17 mouse cellular contexts compared by ENCODE assay signal in genomic region chr5:103447806-103448416, GRCm38 (mm10). TPM values are rescaled to one million over a fixed set of nuclear protein-coding genes. Genes with fewer than 3 reads are reported as not detected.
A peak's percentile ranks its signal among the peaks of the same experiment; 100 is the strongest.
DNase-seq lines count a peak whose midpoint lies in the region; ATAC-seq and TF ChIP-seq lines count a peak whose summit lies in the region.
"Had no signal": no experiment of that assay in that cellular context is flagged by ENCODE, and none has a peak within 500 bp of the region (broad histone marks: within the 10 kb centered on the region; RNA-seq: fewer than 3 reads in every experiment).

No protein-coding gene starts in this region.

- ATAC-seq in embryonic facial prominence, embryonic 14.5 days (ENCODE audit: low read depth) = no peak
- peak; percentile 41; the same call in 1 of the 2 replicates for ATAC-seq in forebrain, embryonic 12.5 days (ENCODE audit: low FRiP score)
- ATAC-seq in hindbrain, embryonic 13.5 days (ENCODE audit: low FRiP score) = peak; percentile 49; the same call in 1 of the 2 replicates
- ATAC-seq in midbrain, embryonic 14.5 days (ENCODE audit: low FRiP score, low TSS enrichment) = peak; percentile 46; the same call in 1 of the 2 replicates
- ATAC-seq: CD4-positive, CD25-positive, alpha-beta regulatory T cell, adult 4 months had no signal

- TF ChIP-seq CTCF in thymus, adult 2 months (IDR thresholded peaks at IDR 0.05; ENCODE audit: borderline replicate concordance, control insufficient read depth, extremely low read depth, insufficient read depth, low read length, poor library complexity) = no peak
- no peak for TF ChIP-seq CTCF in heart, adult 2 months (IDR thresholded peaks at IDR 0.05)

- TF ChIP-seq EP300 in heart, adult 2 months (IDR thresholded peaks at IDR 0.05; ENCODE audit: insufficient read depth, low read depth, low read length) = no peak

- H3K4me3 ChIP-seq in embryonic facial prominence, embryonic 14.5 days (ENCODE audit: low read depth, low read length) = no peak overlapping the region
- no peak overlapping the region for H3K4me3 ChIP-seq in forebrain, embryonic 12.5 days (replicated peaks)
- H3K4me3 ChIP-seq in hindbrain, embryonic 13.5 days = no peak overlapping the region
- H3K4me3 ChIP-seq in midbrain, embryonic 14.5 days (replicated peaks; ENCODE audit: low read depth, low read length) = peak overlapping the region; percentile 19
- no peak overlapping the region for H3K4me3 ChIP-seq in thymus, adult 2 months (ENCODE audit: control insufficient read depth, insufficient read depth, low read length)
- H3K4me3 ChIP-seq in heart, adult 2 months = no peak overlapping the region
- H3K4me3 ChIP-seq: heart, embryonic 13.5 days; lung, embryonic 15.5 days had no signal

- H3K4me1 ChIP-seq in embryonic facial prominence, embryonic 14.5 days (ENCODE audit: control insufficient read depth, insufficient read depth, low read length) = no peaks in the 10 kb centered on the region; the same call in 1 of the 2 replicates
- H3K4me1 ChIP-seq in forebrain, embryonic 12.5 days = peaks cover 26% of the 10 kb centered on the region
- peaks cover 18% of the 10 kb centered on the region for H3K4me1 ChIP-seq in hindbrain, embryonic 13.5 days (replicated peaks)
- peaks cover 19% of the 10 kb centered on the region for H3K4me1 ChIP-seq in midbrain, embryonic 14.5 days (ENCODE audit: control insufficient read depth, insufficient read depth, low read length)
- H3K4me1 ChIP-seq in thymus, adult 2 months (replicated peaks; ENCODE audit: control insufficient read depth, insufficient read depth, low read length) = no peaks in the 10 kb centered on the region
- H3K4me1 ChIP-seq in heart, adult 2 months (ENCODE audit: control insufficient read depth, insufficient read depth, low read length) = no peaks in the 10 kb centered on the region

- no peak overlapping the region for H3K27ac ChIP-seq in embryonic facial prominence, embryonic 14.5 days (replicated peaks; ENCODE audit: low read depth, low read length)
- peak overlapping the region; percentile 33; the same call in 1 of the 2 replicates for H3K27ac ChIP-seq in forebrain, embryonic 12.5 days
- H3K27ac ChIP-seq in hindbrain, embryonic 13.5 days = peak overlapping the region; percentile 56
- H3K27ac ChIP-seq in midbrain, embryonic 14.5 days (replicated peaks; ENCODE audit: low read depth, low read length) = peak overlapping the region; percentile 62
- no peak overlapping the region for H3K27ac ChIP-seq in thymus, adult 2 months (ENCODE audit: control insufficient read depth, insufficient read depth, low read length)
- no peak overlapping the region for H3K27ac ChIP-seq in heart, adult 2 months
- H3K27ac ChIP-seq: heart, embryonic 13.5 days; lung, embryonic 15.5 days had no signal

- H3K36me3 ChIP-seq in embryonic facial prominence, embryonic 14.5 days (ENCODE audit: control insufficient read depth, insufficient read depth, low read length) = no peaks in the 10 kb centered on the region
- H3K36me3 ChIP-seq in forebrain, embryonic 12.5 days (replicated peaks) = no peaks in the 10 kb centered on the region
- no peaks in the 10 kb centered on the region for H3K36me3 ChIP-seq in hindbrain, embryonic 13.5 days
- H3K36me3 ChIP-seq in midbrain, embryonic 14.5 days (ENCODE audit: control insufficient read depth, insufficient read depth, low read length) = no peaks in the 10 kb centered on the region
- no peaks in the 10 kb centered on the region for H3K36me3 ChIP-seq in thymus, adult 2 months (ENCODE audit: control insufficient read depth, insufficient read depth, low read length)
- no peaks in the 10 kb centered on the region for H3K36me3 ChIP-seq in heart, adult 2 months (ENCODE audit: control insufficient read depth, insufficient read depth, low read length)
- H3K36me3 ChIP-seq: lung, embryonic 15.5 days had no signal

- DNase-seq in embryonic facial prominence, embryonic 14.5 days (ENCODE audit: low spot score) = no peak
- peak; percentile 70 for DNase-seq in midbrain, embryonic 14.5 days
- DNase-seq in thymus, adult 2 months = no peak
- DNase-seq in heart, adult 2 months = no peak
- DNase-seq in B cell, adult 2 months = no peak
- DNase-seq: adrenal gland, adult 8-10 months; cerebellum, adult 9-11 months; gastrocnemius, postnatal 10 days; heart, postnatal 4 days; kidney, adult 11 months; kidney, postnatal 10 days had no signal

- no peaks in the 10 kb centered on the region for H3K9me3 ChIP-seq in embryonic facial prominence, embryonic 14.5 days (ENCODE audit: control insufficient read depth, low read length)
- no peaks in the 10 kb centered on the region for H3K9me3 ChIP-seq in forebrain, embryonic 12.5 days
- no peaks in the 10 kb centered on the region; the same call in 1 of the 2 replicates for H3K9me3 ChIP-seq in hindbrain, embryonic 13.5 days
- H3K9me3 ChIP-seq in midbrain, embryonic 14.5 days (ENCODE audit: control insufficient read depth, low read length) = no peaks in the 10 kb centered on the region

- intact Hi-C loops in heart, adult 2 months (cut with DNase I) = no loop called here

- no peak overlapping the region for H3K9ac ChIP-seq in embryonic facial prominence, embryonic 14.5 days (ENCODE audit: low read depth, low read length)
- H3K9ac ChIP-seq in forebrain, embryonic 12.5 days = no peak overlapping the region
- H3K9ac ChIP-seq in hindbrain, embryonic 13.5 days = no peak overlapping the region
- peak overlapping the region; percentile 34; the same call in 1 of the 2 replicates for H3K9ac ChIP-seq in midbrain, embryonic 14.5 days (replicated peaks; ENCODE audit: low read length)
- no peak overlapping the region for H3K9ac ChIP-seq in heart, adult 2 months (ENCODE audit: low read depth, low read length)
- H3K9ac ChIP-seq: heart, embryonic 13.5 days; lung, embryonic 15.5 days had no signal

- WGBS in embryonic facial prominence, embryonic 14.5 days = 61% methylated on average over 17 of the region's 17 CpGs
- WGBS in forebrain, embryonic 12.5 days = 33% methylated on average over 17 of the region's 17 CpGs
- 45% methylated on average over 17 of the region's 17 CpGs for WGBS in hindbrain, embryonic 13.5 days
- 17% methylated on average over 17 of the region's 17 CpGs for WGBS in midbrain, embryonic 14.5 days
- WGBS in thymus, adult 2 months = 94% methylated on average over 17 of the region's 17 CpGs
- WGBS in heart, adult 2 months = 93% methylated on average over 17 of the region's 17 CpGs

- no peaks in the 10 kb centered on the region for H3K79me2 ChIP-seq in heart, adult 2 months (replicated peaks; ENCODE audit: control insufficient read depth, insufficient read depth, low read length)

- no peaks in the 10 kb centered on the region for H3K27me3 ChIP-seq in embryonic facial prominence, embryonic 14.5 days (replicated peaks; ENCODE audit: control insufficient read depth, insufficient read depth, low read length)
- peaks cover 6% of the 10 kb centered on the region; the same call in 1 of the 2 replicates for H3K27me3 ChIP-seq in forebrain, embryonic 12.5 days
- no peaks in the 10 kb centered on the region for H3K27me3 ChIP-seq in hindbrain, embryonic 13.5 days
- H3K27me3 ChIP-seq in midbrain, embryonic 14.5 days (ENCODE audit: control insufficient read depth, insufficient read depth, low read length) = no peaks in the 10 kb centered on the region
- no peaks in the 10 kb centered on the region for H3K27me3 ChIP-seq in thymus, adult 2 months (ENCODE audit: control insufficient read depth, insufficient read depth, low read length)
- H3K27me3 ChIP-seq in heart, adult 2 months (ENCODE audit: control insufficient read depth, insufficient read depth, low read length) = no peaks in the 10 kb centered on the region
- H3K27me3 ChIP-seq: heart, embryonic 13.5 days; lung, embryonic 15.5 days had no signal

- no peak for TF ChIP-seq POLR2A in thymus, adult 2 months (IDR thresholded peaks at IDR 0.05; ENCODE audit: control insufficient read depth, extremely low read depth, insufficient read depth, low read length, poor library complexity)
- TF ChIP-seq POLR2A in heart, adult 2 months (IDR thresholded peaks at IDR 0.05; ENCODE audit: insufficient read depth, low read depth, low read length) = no peak

- peak overlapping the region; percentile 1; the same call in 1 of the 2 replicates for H3K4me2 ChIP-seq in embryonic facial prominence, embryonic 14.5 days (ENCODE audit: low read depth, low read length)
- H3K4me2 ChIP-seq in forebrain, embryonic 12.5 days = peak overlapping the region; percentile 25
- peak overlapping the region; percentile 13 for H3K4me2 ChIP-seq in hindbrain, embryonic 13.5 days
- H3K4me2 ChIP-seq in midbrain, embryonic 14.5 days (ENCODE audit: low read length) = peak overlapping the region; percentile 41
- H3K4me2 ChIP-seq: heart, embryonic 13.5 days; liver, embryonic 11.5 days; lung, embryonic 15.5 days had no signal

RNA-seq across cellular contexts. Expression of gene Ptpn13, which starts 22.9 kb away (rescaled TPM):
- polyA plus RNA-seq in embryonic facial prominence, embryonic 14.5 days (2014; fragmentation: Nextera tagmentation; extraction: Ambion mirVana) = 16.6 and 20.0 TPM in 2 replicates
- 13.8 and 14.4 TPM in 2 replicates for polyA plus RNA-seq in forebrain, embryonic 12.5 days (2016; fragmentation: Nextera tagmentation; extraction: Ambion mirVana)
- 6.4 and 7.5 TPM in 2 replicates for polyA plus RNA-seq in hindbrain, embryonic 13.5 days (2015; fragmentation: Nextera tagmentation; extraction: Ambion mirVana)
- polyA plus RNA-seq in midbrain, embryonic 14.5 days (2014; fragmentation: Nextera tagmentation; extraction: Ambion mirVana) = 5.4 and 8.7 TPM in 2 replicates
- polyA plus RNA-seq in thymus, adult 2 months (2012; rRNA removed) = 6.4 and 7.6 TPM in 2 replicates
- 1 to 10 TPM; 5.3 to 5.8 TPM for total RNA-seq in heart, adult 2 months (2021)
- polyA plus RNA-seq in heart, adult 2 months (2012; rRNA removed) = 2.1 and 3.6 TPM in 2 replicates

Comparison
In these comparisons a context has a peak if more than half of its experiments do, and no peak if none do; other contexts are left out.
1. H3K27ac ChIP-seq: peak in forebrain, embryonic 12.5 days (single experiment), hindbrain, embryonic 13.5 days (single experiment) and midbrain, embryonic 14.5 days (single experiment); none in embryonic facial prominence, embryonic 14.5 days (single experiment), thymus, adult 2 months (single experiment) and heart, adult 2 months (single experiment).
2. Peak in every context shown above with its lines, with median percentiles within 50 percentile points of each other: H3K4me2 ChIP-seq.